Mouse (Mus musculus) limb, embryonic 11.5 days (tissue): ENCODE measurements around the gene Dld. TPM values are rescaled to one million over a fixed set of nuclear protein-coding genes. Genes with fewer than 3 reads are reported as not detected.

Source experiments
- ATAC-seq: fragments of 200-750 bp; cut with Nextera tagmentation; 2 replicates; pipeline ENCODE4 v1.8.0; 2017; ENCODE audit warnings: low read depth; ENCODE audit not compliant: insufficient number of reproducible peaks, low FRiP score, low TSS enrichment
- DNase-seq: peaks from one replicate; pipeline ENCODE4 v3.0.0-alpha.2; 2015; ENCODE audit warnings: low spot score
- H3K27ac ChIP-seq: fragments of 300-500 bp; sonication (generic); replicated peaks from 2 replicates; pipeline ENCODE4 v1.5.1; 2014; ENCODE audit warnings: low read depth, mild to moderate bottlenecking, low read length
- H3K27me3 ChIP-seq: fragments of 300-500 bp; sonication (generic); 2 replicates; pipeline ENCODE4 v1.6.1; 2014; ENCODE audit warnings: mild to moderate bottlenecking, low read length, mixed read lengths; ENCODE audit not compliant: control insufficient read depth, insufficient read depth
- H3K36me3 ChIP-seq: fragments of 300-500 bp; sonication (generic); 2 replicates; pipeline ENCODE4 v1.6.1; 2014; ENCODE audit warnings: mild to moderate bottlenecking, low read length, moderate library complexity, mixed read lengths; ENCODE audit not compliant: control insufficient read depth, insufficient read depth
- H3K4me1 ChIP-seq: fragments of 300-500 bp; sonication (generic); 2 replicates; pipeline ENCODE4 v1.6.1; 2014; ENCODE audit warnings: low read length, mixed read lengths; ENCODE audit not compliant: control insufficient read depth, insufficient read depth
- H3K4me2 ChIP-seq: fragments of 300-500 bp; sonication (generic); 2 replicates; pipeline ENCODE4 v1.6.1; 2014; ENCODE audit warnings: low read depth, mild to moderate bottlenecking, moderate library complexity; ENCODE audit not compliant: severe bottlenecking
- H3K4me3 ChIP-seq: fragments of 300-500 bp; sonication (generic); 2 replicates; pipeline ENCODE4 v1.5.1; 2014; ENCODE audit warnings: low read depth, low read length
- H3K9ac ChIP-seq: fragments of 300-500 bp; sonication (generic); 2 replicates; pipeline ENCODE4 v1.6.1; 2014; ENCODE audit warnings: mild to moderate bottlenecking, low read length
- H3K9me3 ChIP-seq: fragments of 300-500 bp; sonication (generic); 2 replicates; pipeline ENCODE4 v1.6.1; 2016; ENCODE audit warnings: low read length; ENCODE audit not compliant: control insufficient read depth
- WGBS: fragments of 180-500 bp; shearing (Covaris S2); extraction: QIAGEN DNeasy Blood & Tissue Kit; methylation state at CpG from one replicate; pipeline ENCODE4 v1.1.7; 2014; 5-methylcytosine and 5-hydroxymethylcytosine counted together
- polyA plus RNA-seq: library from polyadenylated mRNA; unstranded; fragments of >200 nt; fragmentation: Nextera tagmentation; extraction: Ambion mirVana; gene quantifications from 2 replicates; pipeline ENCODE4 v1.2.1, GENCODE M21; 2014

The Dld gene
- 164 and 176 TPM in 2 replicates for polyA plus RNA-seq

GRCm38 (mm10) chr12:31350944-31351928 is at the start of gene Dld:
TSS of gene Dld (minus strand) at chr12:31351453.
- Histone ChIP-seq H3K27me3 (no peaks in the 10 kb centered on the region), H3K27ac (peak within 1 kb of the TSS; percentile 52; the same call in 1 of the 2 replicates), H3K4me3 (peak within 1 kb of the TSS; percentile 96), H3K4me2 (peak within 1 kb of the TSS; percentile 74), H3K9me3 (no peaks in the 10 kb centered on the region), H3K9ac (peak within 1 kb of the TSS; percentile 90), H3K4me1 (peaks cover 5% of the 10 kb centered on the region), H3K36me3 (no peaks in the 10 kb centered on the region)
- DNase-seq (peak; percentile 96), ATAC-seq (peak; percentile 94)
- 5% methylated on average over 66 of the region's 66 CpGs for WGBS

DNA sequence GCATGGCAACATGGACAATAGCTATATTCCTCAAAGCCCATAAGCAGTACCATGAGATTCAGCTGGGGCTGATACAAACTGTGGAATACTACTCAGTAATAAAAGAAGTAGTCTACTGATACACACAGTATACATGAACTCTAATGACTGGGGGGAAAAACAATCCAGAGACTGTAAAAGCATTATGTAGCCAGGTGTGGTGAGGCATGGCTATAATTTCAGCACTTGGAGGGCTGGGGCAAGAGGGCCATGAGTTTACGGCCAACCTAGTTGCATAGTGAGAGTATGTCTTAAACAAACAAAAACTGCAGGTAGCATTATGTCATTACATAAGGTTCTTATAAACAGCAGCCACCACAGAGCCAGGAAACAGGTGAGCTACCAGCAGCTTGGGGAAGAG is 49.6 kb upstream of the Dld start:
- Histone ChIP-seq H3K36me3 (no peaks in the 10 kb centered on the region), H3K9ac (no peak overlapping the region)
- ATAC-seq, result no peak

GRCm38 (mm10) chr12:31397709-31398108 is 46.5 kb upstream of the Dld start:
- Histone ChIP-seq H3K9me3 (no peaks in the 10 kb centered on the region), H3K27ac (no peak overlapping the region), H3K4me2 (no peak overlapping the region), H3K27me3 (no peaks in the 10 kb centered on the region), H3K4me1 (no peaks in the 10 kb centered on the region), H3K36me3 (no peaks in the 10 kb centered on the region), H3K9ac (no peak overlapping the region), H3K4me3 (no peak overlapping the region)
- no peak for DNase-seq
- WGBS, result 91% methylated on average over 4 of the region's 4 CpGs
- no peak for ATAC-seq

More for the DNA sequence above, 49.6 kb upstream of the Dld start:
- Histone ChIP-seq H3K4me2 (no peak overlapping the region), H3K27me3 (no peaks in the 10 kb centered on the region), H3K4me3 (no peak overlapping the region), H3K4me1 (no peaks in the 10 kb centered on the region), H3K9me3 (no peaks in the 10 kb centered on the region), H3K27ac (no peak overlapping the region)
- no peak for DNase-seq
- 72% methylated on average over 1 of the region's 1 CpGs for WGBS

- whole genome bisulfite sequencing, result 95% methylated on average over 1 of the region's 1 CpGs
These were observed 44.6 kb upstream of the Dld start for GRCm38 (mm10) chr12:31395895-31396294.

DNA sequence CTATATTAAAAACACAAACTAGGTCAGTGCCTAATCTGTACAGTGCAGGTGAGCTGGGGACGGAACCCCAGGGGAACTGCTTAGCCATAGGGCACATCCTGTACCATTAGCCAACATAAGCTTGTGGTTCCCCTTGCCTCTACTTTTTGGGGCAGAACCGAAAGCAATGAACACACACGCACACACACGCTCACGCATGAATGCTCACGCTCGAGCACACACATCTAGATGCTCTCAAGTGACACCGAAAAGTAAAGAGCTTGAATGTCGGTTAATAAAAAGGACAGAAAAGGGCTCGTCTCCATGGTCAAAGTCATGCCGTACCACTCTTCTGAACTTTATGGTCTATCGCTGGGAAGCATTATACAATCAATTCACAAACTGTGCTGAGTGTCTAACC is 40.4 kb upstream of the Dld start:
- no peak overlapping the region for H3K27ac ChIP-seq
- no peak overlapping the region for H3K4me2 ChIP-seq
- H3K9me3 ChIP-seq, result no peaks in the 10 kb centered on the region
- no peak overlapping the region for H3K4me3 ChIP-seq
- ATAC-seq (no peak), DNase-seq (no peak)
- H3K4me1 ChIP-seq, result no peaks in the 10 kb centered on the region
- H3K9ac ChIP-seq, result no peak overlapping the region
- no peaks in the 10 kb centered on the region for H3K27me3 ChIP-seq
- 92% methylated on average over 12 of the region's 12 CpGs for WGBS
- no peaks in the 10 kb centered on the region for H3K36me3 ChIP-seq

More at GRCm38 (mm10) chr12:31395895-31396294, 44.6 kb upstream of the Dld start:
- H3K4me3 ChIP-seq, result no peak overlapping the region
- no peaks in the 10 kb centered on the region for H3K4me1 ChIP-seq
- no peaks in the 10 kb centered on the region for H3K9me3 ChIP-seq
- H3K4me2 ChIP-seq, result no peak overlapping the region
- no peak overlapping the region for H3K9ac ChIP-seq
- no peaks in the 10 kb centered on the region for H3K36me3 ChIP-seq
- no peaks in the 10 kb centered on the region for H3K27me3 ChIP-seq
- DNase-seq, result no peak
- no peak for ATAC-seq
- no peak overlapping the region for H3K27ac ChIP-seq

DNA sequence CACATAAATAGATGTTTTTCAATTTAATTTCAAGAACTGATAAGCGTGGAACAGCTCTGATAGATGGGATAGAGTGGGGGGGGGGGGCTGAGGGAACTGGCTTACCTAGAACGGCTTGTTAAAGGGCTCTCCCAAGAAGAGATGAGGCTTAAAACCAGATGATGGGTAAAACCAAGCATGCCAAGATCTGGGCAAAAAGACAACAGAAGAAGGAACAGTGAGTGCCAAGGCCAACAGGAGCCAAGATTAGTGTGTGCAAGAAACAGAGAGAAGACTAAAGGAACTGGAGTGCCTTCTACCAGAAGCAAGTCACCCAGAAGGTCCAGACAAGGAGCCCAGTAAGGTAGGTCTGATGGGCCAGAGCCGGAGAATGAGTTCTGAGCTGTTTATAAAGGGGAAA is 39.3 kb upstream of the Dld start, which contains the start of gene Slc26a3:
Slc26a3 (plus strand) TSS at position 301 of the 400 bp plus-strand sequence.
- 87% methylated on average over 3 of the region's 3 CpGs for WGBS
- Histone ChIP-seq H3K4me1 (no peaks in the 10 kb centered on the region), H3K27me3 (no peaks in the 10 kb centered on the region), H3K4me3 (no peak within 1 kb of the TSS), H3K36me3 (no peaks in the 10 kb centered on the region), H3K9ac (no peak within 1 kb of the TSS), H3K27ac (no peak within 1 kb of the TSS), H3K4me2 (no peak within 1 kb of the TSS), H3K9me3 (no peaks in the 10 kb centered on the region)
- no peak for ATAC-seq
- DNase-seq, result no peak

- DNase-seq (no peak), ATAC-seq (no peak)
- no peak overlapping the region for H3K9ac ChIP-seq
- H3K9me3 ChIP-seq, result no peaks in the 10 kb centered on the region
- H3K4me2 ChIP-seq, result no peak overlapping the region
- H3K27me3 ChIP-seq, result no peaks in the 10 kb centered on the region
- no peaks in the 10 kb centered on the region for H3K36me3 ChIP-seq
- no peak overlapping the region for H3K27ac ChIP-seq
- WGBS, result 45% methylated on average over 3 of the region's 3 CpGs
- no peak overlapping the region for H3K4me3 ChIP-seq
- H3K4me1 ChIP-seq, result no peaks in the 10 kb centered on the region
These were observed 36.0 kb upstream of the Dld start for GRCm38 (mm10) chr12:31387303-31387702.

- Histone ChIP-seq H3K4me3 (no peak overlapping the region), H3K9ac (no peak overlapping the region), H3K27me3 (no peaks in the 10 kb centered on the region), H3K4me2 (no peak overlapping the region), H3K9me3 (no peaks in the 10 kb centered on the region), H3K36me3 (no peaks in the 10 kb centered on the region), H3K4me1 (no peaks in the 10 kb centered on the region), H3K27ac (no peak overlapping the region)
- ATAC-seq, result no peak
- DNase-seq, result no peak
- 74% methylated on average over 2 of the region's 2 CpGs for WGBS
These were observed 31.2 kb upstream of the Dld start for GRCm38 (mm10) chr12:31382451-31382850.
